Mouse (Mus musculus) WW6 (cell line): ENCODE measurements around the gene Tmem160.

ENCODE experiments used
- DNase-seq: peaks from one replicate; pipeline ENCODE4 v3.0.0-alpha.2; 2013; ENCODE audit warnings: low read depth, low spot score

Gene Tmem160

GRCm38 (mm10) chr7:16491759-16492158 lies 39.2 kb downstream of the Tmem160 start:
- DNase-seq = no peak

- DNase-seq = no peak
Measured at GRCm38 (mm10) chr7:16492211-16492610, 39.6 kb downstream of the Tmem160 start.

- no peak for DNase-seq
Measured at GRCm38 (mm10) chr7:16493361-16493760, 40.8 kb downstream of the Tmem160 start.

GRCm38 (mm10) chr7:16496260-16496659 lies 43.7 kb downstream of the Tmem160 start:
- no peak for DNase-seq

GRCm38 (mm10) chr7:16499671-16500104 lies 47.1 kb downstream of the Tmem160 start:
- DNase-seq = no peak

- DNase-seq = no peak
Measured at GRCm38 (mm10) chr7:16501571-16501970, 49.0 kb downstream of the Tmem160 start.

GRCm38 (mm10) chr7:16504573-16505225 lies 52.1 kb downstream of the Tmem160 start:
- no peak for DNase-seq
